Mouse (Mus musculus) embryo, embryonic 11.5 days (tissue): ENCODE results near the gene Nol7.

Experiments used
- DNase-seq: peaks from one replicate; pipeline ENCODE4 v3.0.0-alpha.2; 2012; ENCODE audit warnings: low read depth, low spot score

Nol7 gene

GRCm38 (mm10) chr13:43428436-43428835, 30.2 kb downstream of the Nol7 start:
- no peak for DNase-seq

DNA sequence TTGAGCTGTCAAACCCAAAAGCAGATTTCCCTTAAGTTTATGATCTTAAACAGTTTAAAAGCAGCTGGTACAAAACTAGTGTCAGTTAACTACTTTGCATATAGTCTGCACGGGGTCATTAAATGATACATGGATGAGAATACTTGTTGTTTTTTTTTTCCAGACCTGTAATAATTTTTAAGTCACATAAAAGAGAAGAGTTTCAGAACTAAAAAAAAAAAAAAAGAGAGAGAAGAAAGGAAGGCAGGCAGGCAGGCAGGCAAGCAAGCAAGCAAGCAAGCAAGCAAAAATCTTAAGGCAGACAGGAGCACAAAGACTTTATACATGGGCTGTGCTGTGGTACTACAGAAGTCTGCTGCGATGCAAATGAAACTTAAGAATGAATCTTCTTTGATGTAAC, 35.2 kb downstream of the Nol7 start:
- DNase-seq, result no peak

DNA sequence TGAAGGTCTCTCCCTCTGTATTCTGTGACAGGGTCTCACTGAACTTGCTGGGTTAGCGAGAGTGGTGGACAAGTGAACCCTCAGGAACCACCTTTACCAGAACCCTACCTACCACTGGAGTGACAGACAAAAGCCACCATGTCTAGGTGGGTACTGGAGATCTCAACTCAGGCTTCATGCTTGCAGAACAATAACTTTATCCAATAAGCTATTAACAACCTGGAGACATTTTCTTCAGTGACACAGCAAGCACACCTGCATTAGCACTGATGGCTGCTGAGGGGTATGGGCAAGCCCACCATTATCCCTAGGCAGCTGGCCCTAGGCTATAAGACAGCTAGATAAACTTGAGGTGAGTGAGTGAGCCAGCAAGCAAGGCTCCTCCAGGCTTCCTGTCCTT, 42.2 kb downstream of the Nol7 start:
- no peak for DNase-seq

GRCm38 (mm10) chr13:43442551-43442950, 44.4 kb downstream of the Nol7 start:
- no peak for DNase-seq

- no peak for DNase-seq
Measured at GRCm38 (mm10) chr13:43443706-43444105, 45.5 kb downstream of the Nol7 start.

DNA sequence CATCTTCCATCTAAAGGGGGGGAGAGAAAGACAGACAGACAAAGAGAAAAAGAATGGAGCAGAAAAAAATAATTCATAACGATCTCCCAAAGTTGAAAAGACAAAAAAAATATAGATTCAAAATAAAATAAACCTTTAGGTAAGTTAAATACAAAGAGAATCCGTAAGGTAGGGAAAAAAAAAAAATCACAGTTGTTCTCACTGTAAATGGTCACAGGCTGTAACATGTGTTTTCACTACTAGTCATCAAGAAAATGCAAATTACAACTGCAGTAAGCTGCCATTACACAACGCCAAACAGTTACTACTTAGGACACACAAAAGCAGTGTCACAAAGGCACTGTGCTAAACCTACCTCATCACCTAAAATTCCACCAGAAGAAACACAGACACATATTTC, 46.5 kb downstream of the Nol7 start:
- DNase-seq, result no peak

GRCm38 (mm10) chr13:43445754-43446153, 47.6 kb downstream of the Nol7 start:
- no peak for DNase-seq

- DNase-seq, result no peak
Measured at GRCm38 (mm10) chr13:43447721-43448120, 49.5 kb downstream of the Nol7 start.

GRCm38 (mm10) chr13:43450686-43451085, 52.5 kb downstream of the Nol7 start:
- no peak for DNase-seq

- no peak for DNase-seq
Measured at GRCm38 (mm10) chr13:43452177-43452576, 54.0 kb downstream of the Nol7 start.

- DNase-seq, result no peak
Measured at GRCm38 (mm10) chr13:43452843-43453605, 54.8 kb downstream of the Nol7 start.

DNA sequence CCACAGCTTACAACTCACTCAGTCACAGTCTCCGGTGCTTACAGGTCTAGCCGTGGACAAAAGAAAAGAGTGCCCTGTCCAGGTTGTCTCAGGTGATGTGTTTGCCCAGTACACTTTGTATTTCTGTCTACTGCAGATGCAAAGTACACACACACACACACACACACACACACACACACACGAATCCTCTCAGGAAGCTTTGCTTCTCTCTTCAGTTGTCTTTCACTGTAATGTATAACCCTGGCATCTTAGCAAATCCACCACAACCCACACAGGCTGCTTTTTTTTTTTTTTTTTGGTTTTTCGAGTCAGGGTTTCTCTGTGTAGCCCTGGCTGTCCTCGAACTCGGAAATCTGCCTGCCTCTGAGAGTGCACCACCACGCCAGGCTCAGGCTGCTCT, 56.2 kb downstream of the Nol7 start:
- DNase-seq, result no peak
